Mouse (Mus musculus): ENCODE measurements around the gene Rab39. TPM values are rescaled to one million over a fixed set of nuclear protein-coding genes. Genes with fewer than 3 reads are reported as not detected.

The Rab39 gene
- total RNA-seq (2012; rRNA removed) (2.1 and 2.4 TPM in 2 replicates), total RNA-seq (2014; rRNA removed) (2.7 and 2.8 TPM in 2 replicates), polyA plus RNA-seq (2012; ENCODE audit: insufficient read length, low read depth) (0.91 and 1.00 TPM in 2 replicates)

GRCm38 (mm10) chr9:53705992-53706696 is at the start of gene Rab39:
TSS of gene Rab39 (minus strand) at chr9:53706232.
- Histone ChIP-seq H3K27me3 (replicated peaks) (peaks cover 1% of the 10 kb centered on the region), H3K9ac (ENCODE audit: insufficient read depth, low read depth) (peak within 1 kb of the TSS; percentile 69; the same call in 1 of the 2 replicates), H3K9me3 (replicated peaks; ENCODE audit: low read length) (no peaks in the 10 kb centered on the region), H3K4me3 (replicated peaks in 1 of 3; ENCODE audit: low read depth in 2 of 3, low read length in 2 of 3, poor library complexity in 1 of 3) (peak within 1 kb of the TSS; percentile 71 to 81 (median 78)), H3K4me1 (ENCODE audit: control insufficient read depth in 1 of 2, insufficient read depth in 2 of 2) (peaks cover 0 to 10% of the 10 kb centered on the region in 2 experiments; a peak in 2 of 4 replicates), H3K27ac (ENCODE audit: insufficient read depth, low read depth) (peak within 1 kb of the TSS; percentile 24; the same call in 1 of the 2 replicates), H3K79me2 (replicated peaks; ENCODE audit: control insufficient read depth, extremely low read depth, insufficient read depth, poor library complexity, severe bottlenecking) (0 out of 2 replicates have a peak, but pooled peaks cover 2% of the 10 kb centered on the region), H3K36me3 (replicated peaks in 1 of 2; ENCODE audit: control insufficient read depth in 1 of 2, insufficient read depth in 1 of 2, low read length in 1 of 2) (no peaks in the 10 kb centered on the region), H3K4me2 (ENCODE audit: insufficient read depth, low read depth, poor library complexity, severe bottlenecking) (peak within 1 kb of the TSS; percentile 79)
- in situ Hi-C loops (cut with MboI; ENCODE audit: low pct_ligation_motif_present, low pct_unique_long_range_greater_than_20kb, low sequenced_read_pairs): no loop called here
- dilution Hi-C loops (cut with MboI; ENCODE audit: extremely low pct_ligation_motif_present, extremely low pct_unique_long_range_greater_than_20kb, low sequenced_read_pairs): no loop called here
- DNase-seq (ENCODE audit: extremely low read depth): peak; percentile 95
- TF ChIP-seq MEF2A (IDR thresholded peaks at IDR 0.05; ENCODE audit: borderline replicate concordance, low read depth, low read length) (0 out of 2 replicates have a peak, but pooled peaks have one; percentile 36), HCFC1 (IDR thresholded peaks at IDR 0.05; ENCODE audit: low read depth, low read length) (no peak), CHD2 (IDR thresholded peaks at IDR 0.05; ENCODE audit: low read length) (peak; percentile 75; the same call in 1 of the 2 replicates), TBP (conservative IDR thresholded peaks at IDR 0.05; ENCODE audit: low read depth, low read length) (no peak; the same call in 1 of the 2 replicates), MYC (IDR thresholded peaks at IDR 0.05; ENCODE audit: low read depth, low read length) (no peak), BHLHE40 (IDR thresholded peaks at IDR 0.05; ENCODE audit: low read depth, low read length) (0 out of 2 replicates have a peak, but pooled peaks have one; percentile 11), NRF1 (IDR thresholded peaks at IDR 0.05; ENCODE audit: low read depth, low read length) (peak; percentile 45; the same call in 1 of the 2 replicates), MXI1 (IDR thresholded peaks at IDR 0.05; ENCODE audit: low read depth, low read length) (peak; percentile 95), ELF1 (IDR thresholded peaks at IDR 0.05; ENCODE audit: low read depth, low read length) (peak; percentile 53), CHD1 (IDR thresholded peaks at IDR 0.05; ENCODE audit: low read depth, low read length) (no peak), GABPA (IDR thresholded peaks at IDR 0.05; ENCODE audit: insufficient replicate concordance, low read depth, low read length) (no peak), EP300 (IDR thresholded peaks at IDR 0.05; ENCODE audit: low read length) (no peak), ZMIZ1 (IDR thresholded peaks at IDR 0.05; ENCODE audit: low read depth, low read length) (0 out of 2 replicates have a peak, but pooled peaks have one; percentile 19), MAX (IDR thresholded peaks at IDR 0.05; ENCODE audit: low read length) (0 out of 2 replicates have a peak, but pooled peaks have one; percentile 2), RCOR1 (conservative IDR thresholded peaks at IDR 0.05; ENCODE audit: low read depth, low read length) (no peak), ZC3H11A (IDR thresholded peaks at IDR 0.05; ENCODE audit: low read depth, low read length) (no peak), USF1 (IDR thresholded peaks at IDR 0.05; ENCODE audit: low read depth, low read length) (no peak), POLR2AphosphoS2 (IDR thresholded peaks at IDR 0.05; ENCODE audit: low read depth, low read length) (no peak), SIN3A (IDR thresholded peaks at IDR 0.05; ENCODE audit: low read length) (peak; percentile 97), POLR2A (IDR thresholded peaks at IDR 0.05; ENCODE audit: low read depth, low read length) (no peak)
